Mouse (Mus musculus): ENCODE results near the gene Zbtb37. TPM values are rescaled to one million over a fixed set of nuclear protein-coding genes. Genes with fewer than 3 reads are reported as not detected.
A peak's percentile ranks its signal among the peaks of the same experiment; 100 is the strongest.

Zbtb37 gene
- polyA plus RNA-seq, 1 experiment, result 0.32 TPM

DNA sequence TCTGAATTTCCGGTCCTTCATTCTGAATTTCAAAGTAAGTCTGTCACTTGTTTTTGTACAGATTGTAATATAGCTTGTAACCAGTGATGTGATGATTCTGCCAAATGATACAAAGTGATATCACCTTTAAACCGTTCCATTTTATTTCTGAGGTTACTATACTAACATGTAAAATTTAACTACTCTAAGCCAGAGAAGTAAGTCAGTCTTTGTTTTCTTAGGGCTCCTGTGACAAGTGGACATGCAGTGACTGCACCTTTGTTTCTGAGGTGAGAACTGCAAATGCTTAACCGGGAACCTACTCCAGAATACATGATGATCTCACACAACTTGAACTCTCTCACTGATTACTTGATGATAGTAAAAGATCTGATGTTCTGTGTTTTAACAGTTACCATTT, 3.4 kb upstream of the Zbtb37 start:
- Histone ChIP-seq H3K36me3 (ENCODE audit: control insufficient read depth, insufficient read depth, low read length) (peaks cover 31% of the 10 kb centered on the region), H3K27me3 (ENCODE audit: control insufficient read depth, insufficient read depth, low read length) (no peaks in the 10 kb centered on the region), H3K27ac (ENCODE audit: insufficient read depth, low read depth, low read length) (no peak overlapping the region), H3K4me3 (ENCODE audit: low read depth, low read length) (no peak overlapping the region), H3K4me1 (ENCODE audit: control insufficient read depth, insufficient read depth, insufficient read length, low read length) (peaks cover 6% of the 10 kb centered on the region; the same call in 1 of the 2 replicates)
- TF ChIP-seq POLR2A (IDR thresholded peaks at IDR 0.05; ENCODE audit: low read depth, low read length), result no peak
- no peak for TF ChIP-seq CTCF (IDR thresholded peaks at IDR 0.05; ENCODE audit: extremely low read depth, insufficient read length, insufficient replicate concordance, low read depth, low read length)
- WGBS, result 24% methylated on average over 3 of the region's 3 CpGs

- 10% methylated on average over 3 of the region's 3 CpGs for WGBS
- peaks cover 6% of the 10 kb centered on the region; the same call in 1 of the 2 replicates for H3K4me1 ChIP-seq (ENCODE audit: control insufficient read depth, insufficient read depth, insufficient read length, low read length)
- H3K27ac ChIP-seq (ENCODE audit: insufficient read depth, low read depth, low read length), result no peak overlapping the region
- H3K4me3 ChIP-seq (ENCODE audit: low read depth, low read length), result no peak overlapping the region
- no peaks in the 10 kb centered on the region for H3K27me3 ChIP-seq (ENCODE audit: control insufficient read depth, insufficient read depth, low read length)
- TF ChIP-seq CTCF (IDR thresholded peaks at IDR 0.05; ENCODE audit: extremely low read depth, insufficient read length, insufficient replicate concordance, low read depth, low read length) (no peak), POLR2A (IDR thresholded peaks at IDR 0.05; ENCODE audit: low read depth, low read length) (no peak)
- H3K36me3 ChIP-seq (ENCODE audit: control insufficient read depth, insufficient read depth, low read length), result peaks cover 31% of the 10 kb centered on the region
Measured at GRCm38 (mm10) chr1:161037599-161037998, 3.0 kb upstream of the Zbtb37 start.

DNA sequence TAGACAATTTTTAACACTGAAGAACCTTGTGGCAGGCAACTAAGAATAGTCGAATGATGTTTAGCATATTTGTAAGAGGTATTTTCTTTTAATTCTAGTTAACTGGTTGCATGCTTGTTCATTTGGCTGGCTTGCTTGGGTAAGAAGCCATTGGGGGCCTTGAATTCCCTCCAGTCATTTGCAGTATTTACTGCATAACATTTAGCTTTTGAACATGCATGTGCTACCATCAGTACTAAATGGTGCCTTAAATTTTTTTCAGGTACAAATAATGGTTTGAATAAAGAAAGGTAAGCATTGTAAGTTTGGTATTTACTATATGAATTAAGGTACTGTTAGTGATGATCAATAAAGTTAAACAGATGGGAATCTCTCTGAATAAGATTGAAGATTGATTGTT, 2.4 kb upstream of the Zbtb37 start:
- no peak overlapping the region for H3K27ac ChIP-seq (ENCODE audit: insufficient read depth, low read depth, low read length)

GRCm38 (mm10) chr1:161036411-161036841, 1.8 kb upstream of the Zbtb37 start:
- Histone ChIP-seq H3K4me1 (ENCODE audit: control insufficient read depth, insufficient read depth, insufficient read length, low read length) (peaks cover 6% of the 10 kb centered on the region; the same call in 1 of the 2 replicates), H3K27ac (ENCODE audit: insufficient read depth, low read depth, low read length) (peak overlapping the region; percentile 77), H3K4me3 (ENCODE audit: low read depth, low read length) (peak overlapping the region; percentile 93; the same call in 1 of the 2 replicates), H3K27me3 (ENCODE audit: control insufficient read depth, insufficient read depth, low read length) (no peaks in the 10 kb centered on the region), H3K36me3 (ENCODE audit: control insufficient read depth, insufficient read depth, low read length) (peaks cover 30% of the 10 kb centered on the region)
- WGBS, result under 1% methylated on average over 5 of the region's 5 CpGs
- TF ChIP-seq POLR2A (IDR thresholded peaks at IDR 0.05; ENCODE audit: low read depth, low read length), result no peak

More for the DNA sequence above, 2.4 kb upstream of the Zbtb37 start:
- Histone ChIP-seq H3K27me3 (ENCODE audit: control insufficient read depth, insufficient read depth, low read length) (no peaks in the 10 kb centered on the region), H3K4me3 (ENCODE audit: low read depth, low read length) (no peak overlapping the region), H3K36me3 (ENCODE audit: control insufficient read depth, insufficient read depth, low read length) (peaks cover 31% of the 10 kb centered on the region), H3K4me1 (ENCODE audit: control insufficient read depth, insufficient read depth, insufficient read length, low read length) (peaks cover 6% of the 10 kb centered on the region; the same call in 1 of the 2 replicates)
- TF ChIP-seq CTCF (IDR thresholded peaks at IDR 0.05; ENCODE audit: extremely low read depth, insufficient read length, insufficient replicate concordance, low read depth, low read length) (no peak), POLR2A (IDR thresholded peaks at IDR 0.05; ENCODE audit: low read depth, low read length) (no peak)
- WGBS, result 0% methylated on average over 1 of the region's 1 CpGs

DNA sequence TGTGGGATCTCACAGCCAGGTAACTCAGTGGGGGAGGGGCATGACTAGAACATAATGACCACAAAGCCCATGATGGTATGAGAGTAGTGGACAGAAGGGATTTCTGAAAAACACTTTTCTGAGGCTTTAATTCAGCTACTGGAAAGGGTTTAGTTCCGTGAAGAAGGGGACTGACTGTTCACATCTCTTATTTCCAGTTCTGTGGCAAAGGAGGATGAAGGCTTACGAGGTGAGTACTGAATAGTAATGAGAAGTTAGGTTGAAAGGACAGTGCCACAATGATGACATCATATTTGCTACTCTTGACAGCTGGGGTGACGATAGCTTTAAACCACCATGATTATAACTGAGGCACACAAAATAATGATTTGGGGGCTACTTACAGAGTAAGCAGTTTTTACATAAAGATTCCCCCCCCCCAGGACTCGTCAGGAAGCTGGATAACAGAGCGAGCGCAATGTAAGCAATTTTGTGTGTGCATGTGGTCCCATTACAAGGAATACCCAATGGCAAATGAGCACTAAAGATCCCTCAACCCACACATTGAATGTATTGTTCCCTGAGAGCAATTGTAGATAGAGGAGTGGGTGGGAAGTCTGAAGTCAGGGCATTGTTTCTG, 1.2 kb upstream of the Zbtb37 start:
- peak overlapping the region; percentile 93; the same call in 1 of the 2 replicates for H3K4me3 ChIP-seq (ENCODE audit: low read depth, low read length)
- WGBS, result 1% methylated on average over 6 of the region's 6 CpGs
- peaks cover 30% of the 10 kb centered on the region for H3K36me3 ChIP-seq (ENCODE audit: control insufficient read depth, insufficient read depth, low read length)
- peaks cover 6% of the 10 kb centered on the region; the same call in 1 of the 2 replicates for H3K4me1 ChIP-seq (ENCODE audit: control insufficient read depth, insufficient read depth, insufficient read length, low read length)
- peak overlapping the region; percentile 77 for H3K27ac ChIP-seq (ENCODE audit: insufficient read depth, low read depth, low read length)
- no peak for TF ChIP-seq POLR2A (IDR thresholded peaks at IDR 0.05; ENCODE audit: low read depth, low read length)
- H3K27me3 ChIP-seq (ENCODE audit: control insufficient read depth, insufficient read depth, low read length), result no peaks in the 10 kb centered on the region

- Histone ChIP-seq H3K4me3 (ENCODE audit: low read depth, low read length) (peak overlapping the region; percentile 93), H3K27ac (ENCODE audit: insufficient read depth, low read depth, low read length) (peak overlapping the region; percentile 77), H3K36me3 (ENCODE audit: control insufficient read depth, insufficient read depth, low read length) (peaks cover 30% of the 10 kb centered on the region), H3K4me1 (ENCODE audit: control insufficient read depth, insufficient read depth, insufficient read length, low read length) (peaks cover 6% of the 10 kb centered on the region; the same call in 1 of the 2 replicates), H3K27me3 (ENCODE audit: control insufficient read depth, insufficient read depth, low read length) (no peaks in the 10 kb centered on the region)
- under 1% methylated on average over 14 of the region's 14 CpGs for WGBS
- TF ChIP-seq POLR2A (IDR thresholded peaks at IDR 0.05; ENCODE audit: low read depth, low read length) (no peak), CTCF (IDR thresholded peaks at IDR 0.05; ENCODE audit: extremely low read depth, insufficient read length, insufficient replicate concordance, low read depth, low read length) (no peak)
Measured at GRCm38 (mm10) chr1:161035281-161035785, 684 bp upstream of the Zbtb37 start.

GRCm38 (mm10) chr1:161033856-161034434, 704 bp downstream of the Zbtb37 start:
- Histone ChIP-seq H3K36me3 (ENCODE audit: control insufficient read depth, insufficient read depth, low read length) (peaks cover 29% of the 10 kb centered on the region), H3K27me3 (ENCODE audit: control insufficient read depth, insufficient read depth, low read length) (no peaks in the 10 kb centered on the region), H3K27ac (ENCODE audit: insufficient read depth, low read depth, low read length) (peak overlapping the region; percentile 85), H3K4me1 (ENCODE audit: control insufficient read depth, insufficient read depth, insufficient read length, low read length) (peaks cover 6% of the 10 kb centered on the region; the same call in 1 of the 2 replicates), H3K4me3 (ENCODE audit: low read depth, low read length) (peak overlapping the region; percentile 93)
- no peak for TF ChIP-seq CTCF (IDR thresholded peaks at IDR 0.05; ENCODE audit: extremely low read depth, insufficient read length, insufficient replicate concordance, low read depth, low read length)
- TF ChIP-seq POLR2A (IDR thresholded peaks at IDR 0.05; ENCODE audit: low read depth, low read length), result no peak
- WGBS, result 1% methylated on average over 21 of the region's 21 CpGs

All from small intestine, adult 2 months (tissue).